Mouse (Mus musculus) liver, embryonic 14.5 days (tissue): ENCODE data around the gene Pth. TPM values are rescaled to one million over a fixed set of nuclear protein-coding genes. Genes with fewer than 3 reads are reported as not detected.

Experiments used
- ATAC-seq: fragments of 200-750 bp; cut with Nextera tagmentation; 2 replicates; pipeline ENCODE4 v1.8.0; 2017; ENCODE audit warnings: moderate number of reproducible peaks, mild to moderate bottlenecking, moderate library complexity; ENCODE audit not compliant: insufficient read depth
- DNase-seq, 3 experiments: peaks; one replicate each; pipeline ENCODE4 v3.0.0-alpha.2; 2012 to 2013; ENCODE audit warnings: low read depth in 3 of 3, low spot score in 3 of 3
- H3K27ac ChIP-seq: fragments of 300-500 bp; sonication (generic); 2 replicates; pipeline ENCODE4 v1.5.1; 2014; ENCODE audit warnings: moderate library complexity, mild to moderate bottlenecking, control low read depth, inconsistent platforms
- H3K27me3 ChIP-seq: fragments of 300-500 bp; sonication (generic); 2 replicates; pipeline ENCODE4 v1.6.1; 2014; ENCODE audit warnings: mild to moderate bottlenecking, low read length, moderate library complexity; ENCODE audit not compliant: control insufficient read depth, insufficient read depth
- H3K36me3 ChIP-seq: fragments of 300-500 bp; sonication (generic); replicated peaks from 2 replicates; pipeline ENCODE4 v1.6.1; 2014; ENCODE audit warnings: low read depth; ENCODE audit not compliant: control insufficient read depth, insufficient read depth
- H3K4me1 ChIP-seq, 2 experiments: fragments of 200-500 bp in 1 of 2; fragments of 300-500 bp in 1 of 2; sonication (generic) in 1 of 2; replicated peaks; 2 replicates each; pipeline ENCODE4 v1.6.1; 2012 to 2014; ENCODE audit warnings: antibody characterized with exemption in 1 of 2, inconsistent platforms in 1 of 2, low read length in 1 of 2; ENCODE audit not compliant: control insufficient read depth in 2 of 2, insufficient read depth in 2 of 2
- H3K4me2 ChIP-seq: fragments of 300-500 bp; sonication (generic); 2 replicates; pipeline ENCODE4 v1.6.1; 2014; ENCODE audit warnings: low read depth, mild to moderate bottlenecking, control low read depth, moderate library complexity
- H3K4me3 ChIP-seq, 2 experiments: fragments of 200-500 bp in 1 of 2; fragments of 300-500 bp in 1 of 2; sonication (generic) in 1 of 2; 2 replicates each; pipeline ENCODE4 v1.5.1; 2012 to 2014; ENCODE audit warnings: low read depth in 2 of 2, low read length in 2 of 2, mild to moderate bottlenecking in 2 of 2, control low read depth in 1 of 2, inconsistent platforms in 1 of 2, moderate library complexity in 1 of 2; ENCODE audit not compliant: insufficient read depth in 1 of 2
- H3K9ac ChIP-seq: fragments of 300-500 bp; sonication (generic); replicated peaks from 2 replicates; pipeline ENCODE4 v1.6.1; 2014; ENCODE audit warnings: mild to moderate bottlenecking, control low read depth, moderate library complexity
- H3K9me3 ChIP-seq: fragments of 300-500 bp; sonication (generic); 2 replicates; pipeline ENCODE4 v1.6.1; 2016; ENCODE audit warnings: low read length, mixed read lengths; ENCODE audit not compliant: control insufficient read depth
- CTCF ChIP-seq: IDR thresholded peaks from 2 replicates; pipeline ENCODE4 v1.5.1; 2016; ENCODE audit warnings: antibody characterized with exemption, low read depth, control low read depth
- EP300 ChIP-seq: IDR thresholded peaks from 2 replicates; pipeline ENCODE4 v1.6.1; 2016; ENCODE audit warnings: antibody characterized with exemption, low read depth
- WGBS: fragments of 180-500 bp; shearing (Covaris S2); extraction: QIAGEN DNeasy Blood & Tissue Kit; methylation state at CpG from one replicate; pipeline ENCODE4 v1.1.7; 2014; ENCODE audit not compliant: insufficient replicate concordance; 5-methylcytosine and 5-hydroxymethylcytosine counted together
- polyA plus RNA-seq, 2 experiments: library from polyadenylated mRNA; depleted of rRNA in 1 of 2; stranded (reverse) in 1 of 2; unstranded in 1 of 2; fragments of >200 nt; fragmentation: Nextera tagmentation in 1 of 2; extraction: Ambion mirVana in 1 of 2; gene quantifications; 2 replicates each; pipeline versions ENCODE4 v1.2.1 to v1.2.3; 2012 to 2014

Pth gene
- polyA plus RNA-seq, 2 experiments, result not detected

DNA sequence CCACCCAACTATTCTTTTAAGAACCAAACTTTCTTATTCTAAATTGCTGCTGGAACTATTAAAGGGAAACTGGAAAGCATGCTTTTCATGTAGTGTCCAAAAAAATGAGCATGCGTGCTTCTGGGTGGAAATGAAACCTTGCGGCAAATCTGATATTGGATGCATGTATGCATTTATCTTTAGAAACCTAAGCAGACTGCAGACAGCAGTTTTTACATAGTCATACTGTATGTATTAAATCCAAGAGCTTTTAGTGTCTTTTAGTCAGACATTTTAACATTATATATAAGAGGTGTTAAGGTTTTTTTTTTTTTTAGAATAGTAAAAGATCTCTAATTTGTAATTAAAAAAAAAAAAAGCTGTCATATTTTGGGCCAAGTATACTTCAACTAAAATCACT, 40.7 kb downstream of the Pth start:
- Histone ChIP-seq H3K4me3 (no peak overlapping the region), H3K9me3 (no peaks in the 10 kb centered on the region), H3K36me3 (no peaks in the 10 kb centered on the region), H3K27me3 (no peaks in the 10 kb centered on the region), H3K9ac (no peak overlapping the region), H3K4me1 (peaks cover 0 to 2% of the 10 kb centered on the region in 2 experiments; a peak in 3 of 4 replicates), H3K4me2 (no peak overlapping the region), H3K27ac (no peak overlapping the region)
- no peak for ATAC-seq
- TF ChIP-seq CTCF (no peak), EP300 (no peak)
- no peak for DNase-seq
- 85% methylated on average over 2 of the region's 2 CpGs for WGBS

DNA sequence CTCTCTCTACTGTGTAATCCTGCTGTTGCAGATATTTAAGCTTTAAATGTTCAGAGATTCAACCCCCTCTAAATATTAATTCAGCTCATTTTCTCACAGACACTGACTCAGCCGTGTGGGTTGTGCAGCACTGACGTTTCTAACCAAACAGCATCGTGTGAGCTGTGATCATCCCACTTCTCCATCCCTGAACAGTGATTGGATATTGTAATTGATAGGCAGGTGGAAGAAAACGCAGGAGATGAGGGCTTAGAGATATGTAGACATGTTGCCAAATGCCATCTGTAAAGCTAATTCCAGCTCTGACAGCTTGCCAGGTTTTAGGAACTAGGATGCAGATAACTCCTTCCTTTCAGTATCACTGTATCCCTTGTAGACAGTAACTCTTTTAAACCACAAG, 41.1 kb downstream of the Pth start:
- H3K4me1 ChIP-seq, result peaks cover 0 to 2% of the 10 kb centered on the region in 2 experiments; a peak in 3 of 4 replicates
- TF ChIP-seq EP300, result no peak
- TF ChIP-seq CTCF, result no peak
- 52% methylated on average over 4 of the region's 4 CpGs for WGBS
- no peak overlapping the region for H3K27ac ChIP-seq
- H3K36me3 ChIP-seq, result no peaks in the 10 kb centered on the region
- DNase-seq (no peak), ATAC-seq (no peak)
- no peak overlapping the region for H3K4me3 ChIP-seq
- H3K9me3 ChIP-seq, result no peaks in the 10 kb centered on the region
- H3K9ac ChIP-seq, result no peak overlapping the region
- no peaks in the 10 kb centered on the region for H3K27me3 ChIP-seq
- H3K4me2 ChIP-seq, result no peak overlapping the region

Other genes with a start within 250 kb of the Pth start
- gene Arntl, start 181.1 kb downstream of the Pth start, polyA plus RNA-seq (2012; rRNA removed), result 2.8 and 4.1 TPM in 2 replicates
- gene Arntl, start 181.1 kb downstream of the Pth start, polyA plus RNA-seq (2014; fragmentation: Nextera tagmentation; extraction: Ambion mirVana), result 4.6 and 5.1 TPM in 2 replicates
- 3.1 and 5.1 TPM in 2 replicates for gene Btbd10, start 19.2 kb downstream of the Pth start, polyA plus RNA-seq (2012; rRNA removed)
- gene Btbd10, start 19.2 kb downstream of the Pth start, polyA plus RNA-seq (2014; fragmentation: Nextera tagmentation; extraction: Ambion mirVana), result 8.1 and 8.4 TPM in 2 replicates
- gene Far1, start 125.3 kb upstream of the Pth start, polyA plus RNA-seq (2012; rRNA removed), result 8.6 and 12.0 TPM in 2 replicates
- gene Far1, start 125.3 kb upstream of the Pth start, polyA plus RNA-seq (2014; fragmentation: Nextera tagmentation; extraction: Ambion mirVana), result 21.8 and 24.9 TPM in 2 replicates